Mouse (Mus musculus) skeletal muscle tissue, adult 2 months (tissue): Measurements from ENCODE around the gene Cntfr.

Experiments used
- DNase-seq: peaks from one replicate; pipeline ENCODE4 v3.0.0-alpha.2; 2012; ENCODE audit warnings: low read depth, low spot score

The Cntfr gene

GRCm38 (mm10) chr4:41696930-41697841, at the start of gene Cntfr:
TSS of gene Cntfr (minus strand) at chr4:41697089.
- peak; percentile 72 for DNase-seq

- no peak for DNase-seq
These were observed 48.1 kb upstream of the Cntfr start for GRCm38 (mm10) chr4:41745021-41745420.

GRCm38 (mm10) chr4:41744131-41744530, 47.2 kb upstream of the Cntfr start:
- DNase-seq: no peak

GRCm38 (mm10) chr4:41741158-41741560, 44.3 kb upstream of the Cntfr start:
- peak; percentile 86 for DNase-seq

- peak; percentile 50 for DNase-seq
These were observed 43.7 kb upstream of the Cntfr start for GRCm38 (mm10) chr4:41740380-41741157.

GRCm38 (mm10) chr4:41739260-41739659, 42.4 kb upstream of the Cntfr start:
- DNase-seq: no peak

- no peak for DNase-seq
These were observed 41.3 kb upstream of the Cntfr start for GRCm38 (mm10) chr4:41738256-41738603.

- peak; percentile 57 for DNase-seq
These were observed 40.8 kb upstream of the Cntfr start for GRCm38 (mm10) chr4:41737602-41738255.

GRCm38 (mm10) chr4:41731052-41731765, 34.3 kb upstream of the Cntfr start, which contains the start of gene Arid3c:
TSS of gene Arid3c (minus strand) at chr4:41731142.
- no peak for DNase-seq

GRCm38 (mm10) chr4:41726826-41727621, 30.1 kb upstream of the Cntfr start:
- no peak for DNase-seq

- peak; percentile 94 for DNase-seq
These were observed 26.0 kb upstream of the Cntfr start, which contains the start of gene Dctn3 for GRCm38 (mm10) chr4:41722918-41723351. TSS of gene Dctn3 (minus strand) at chr4:41723170.

- no peak for DNase-seq
These were observed 19.9 kb upstream of the Cntfr start for GRCm38 (mm10) chr4:41716834-41717233.

- no peak for DNase-seq
These were observed 18.7 kb upstream of the Cntfr start for GRCm38 (mm10) chr4:41715596-41715995.

- no peak for DNase-seq
These were observed 18.2 kb upstream of the Cntfr start for GRCm38 (mm10) chr4:41715082-41715481.

- DNase-seq: peak; percentile 55
These were observed 17.4 kb upstream of the Cntfr start for GRCm38 (mm10) chr4:41714276-41714675.

GRCm38 (mm10) chr4:41713197-41714067, 16.5 kb upstream of the Cntfr start, which contains the start of gene Rpp25l:
TSS of gene Rpp25l (minus strand) at chr4:41713534.
- peak; percentile 73 for DNase-seq

- DNase-seq: peak; percentile 63
These were observed 15.7 kb upstream of the Cntfr start for GRCm38 (mm10) chr4:41712421-41713196.

GRCm38 (mm10) chr4:41711705-41712375, 15.0 kb upstream of the Cntfr start:
- no peak for DNase-seq
